Mouse (Mus musculus) heart, embryonic 10.5 days (tissue): ENCODE measurements around the gene Arhgef17. TPM values are rescaled to one million over a fixed set of nuclear protein-coding genes. Genes with fewer than 3 reads are reported as not detected.
A peak's percentile ranks its signal among the peaks of the same experiment; 100 is the strongest.

ENCODE experiments used
- DNase-seq: peaks from one replicate; pipeline ENCODE4 v3.0.0-alpha.2; 2017; ENCODE audit warnings: low spot score
- H3K27ac ChIP-seq: fragments of 300-500 bp; sonication (generic); 2 replicates; pipeline ENCODE4 v1.5.1; 2016; ENCODE audit warnings: mild to moderate bottlenecking
- H3K27me3 ChIP-seq: fragments of 300-500 bp; sonication (generic); 2 replicates; pipeline ENCODE4 v1.6.1; 2016; ENCODE audit warnings: mild to moderate bottlenecking; ENCODE audit not compliant: poor library complexity, insufficient read depth, severe bottlenecking
- H3K36me3 ChIP-seq: fragments of 300-500 bp; sonication (generic); 2 replicates; pipeline ENCODE4 v1.6.1; 2016; ENCODE audit warnings: mild to moderate bottlenecking, moderate library complexity
- H3K4me1 ChIP-seq: fragments of 300-500 bp; sonication (generic); 2 replicates; pipeline ENCODE4 v1.6.1; 2016; ENCODE audit warnings: mild to moderate bottlenecking
- H3K4me3 ChIP-seq: fragments of 300-500 bp; sonication (generic); 2 replicates; pipeline ENCODE4 v1.5.1; 2016; ENCODE audit warnings: mild to moderate bottlenecking, moderate library complexity
- H3K9me3 ChIP-seq: fragments of 300-500 bp; sonication (generic); 2 replicates; pipeline ENCODE4 v1.6.1; 2016; ENCODE audit warnings: mild to moderate bottlenecking, moderate library complexity
- WGBS: fragments of 180-500 bp; shearing (Covaris S2); methylation state at CpG from one replicate; pipeline ENCODE4 v1.1.7; 2016; 5-methylcytosine and 5-hydroxymethylcytosine counted together
- microRNA-seq: library from miRNA; unstranded; fragments of <30 nt; microRNA quantifications from one replicate; pipeline ENCODE4, GENCODE M21; 2017
- polyA plus RNA-seq: library from polyadenylated mRNA; unstranded; fragments of >200 nt; fragmentation: Nextera tagmentation; extraction: Ambion mirVana; gene quantifications from 2 replicates; pipeline ENCODE4 v1.2.1, GENCODE M21; 2016

The Arhgef17 gene
- polyA plus RNA-seq, 1 experiment from 2014 or later: 10.1 TPM

DNA sequence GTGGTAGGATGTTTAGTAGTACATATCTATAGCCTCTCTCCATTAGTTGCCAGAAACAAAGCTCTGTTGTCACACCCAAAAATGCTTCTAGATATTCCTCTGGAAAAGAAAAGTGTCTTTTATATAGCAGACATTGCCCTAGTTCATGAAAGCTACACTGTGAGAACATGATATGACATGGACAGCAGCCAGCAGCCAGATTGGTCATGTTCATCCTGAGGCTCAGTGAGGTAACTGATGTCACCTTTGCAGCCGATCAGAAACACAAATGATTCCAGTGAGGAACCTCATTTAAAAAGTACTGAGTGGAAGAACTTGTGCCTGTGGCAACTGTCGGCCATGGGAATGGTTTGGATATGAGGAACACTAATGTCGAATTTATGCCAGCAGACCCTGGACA is 107.2 kb downstream of the Arhgef17 start:
- no peaks in the 10 kb centered on the region for H3K27me3 ChIP-seq
- DNase-seq: no peak
- WGBS: 85% methylated on average over 3 of the region's 3 CpGs
- H3K36me3 ChIP-seq: peaks cover 17% of the 10 kb centered on the region; the same call in 1 of the 2 replicates
- H3K4me1 ChIP-seq: no peaks in the 10 kb centered on the region
- no peaks in the 10 kb centered on the region for H3K9me3 ChIP-seq
- H3K27ac ChIP-seq: no peak overlapping the region
- H3K4me3 ChIP-seq: no peak overlapping the region

Small RNA genes within 50 kb of the gene (microRNA-seq; reads per million reads assigned to microRNA genes)
- gene Mir3102: 367 reads per million, percentile 67 among the genes with 10 or more reads in this experiment

Other genes with a start within 250 kb of the Arhgef17 start
- gene Fam168a, start 225.5 kb downstream of the Arhgef17 start, polyA plus RNA-seq: 29.4 and 35.4 TPM in 2 replicates
- 4.4 and 5.3 TPM in 2 replicates for gene Relt, start 68.7 kb downstream of the Arhgef17 start, polyA plus RNA-seq
- gene P2ry6, start 42.5 kb upstream of the Arhgef17 start, polyA plus RNA-seq: 0.97 and 1.2 TPM in 2 replicates
- gene P2ry2, start 80.8 kb upstream of the Arhgef17 start, polyA plus RNA-seq: 1.0 and 1.1 TPM in 2 replicates
- 14.2 and 17.3 TPM in 2 replicates for gene Fchsd2, start 160.8 kb upstream of the Arhgef17 start, polyA plus RNA-seq